Mouse (Mus musculus) gastrocnemius, postnatal 4 days (tissue): ENCODE measurements around the gene Ebna1bp2. TPM values are rescaled to one million over a fixed set of nuclear protein-coding genes. Genes with fewer than 3 reads are reported as not detected.
A peak's percentile ranks its signal among the peaks of the same experiment; 100 is the strongest.

Experiments
- DNase-seq, 2 experiments: peaks; one replicate each; pipeline ENCODE4 v3.0.0; 2021 to 2022; ENCODE audit warnings: low spot score in 2 of 2, mixed read lengths in 2 of 2
- long read RNA-seq, 2 experiments: library from polyadenylated mRNA; stranded (forward); transcript quantifications; one replicate each; pipeline ENCODE4 v2.0.0; 2021
- total RNA-seq, 2 experiments: library from RNA; stranded (reverse); gene quantifications; 2 replicates each; pipeline ENCODE4 v1.2.3; 2021

Gene Ebna1bp2
- 10 to 100 TPM; 55.1 to 56.9 TPM for total RNA-seq
- long read RNA-seq, experiment 1, transcript Ebna1bp2-201 (9 exons, 2,960 nt): major isoform, 44 of 51 reads
- long read RNA-seq, experiment 1, partial matches to known transcripts: 4 of 51 reads
- long read RNA-seq, experiment 1, other reads (novel, unspliced or antisense): 3 of 51 reads
- long read RNA-seq, experiment 2, transcript Ebna1bp2-201 (9 exons, 2,960 nt): major isoform, 45 of 61 reads
- long read RNA-seq, experiment 2, partial matches to known transcripts: 3 of 61 reads
- long read RNA-seq, experiment 2, other reads (novel, unspliced or antisense): 13 of 61 reads

DNA sequence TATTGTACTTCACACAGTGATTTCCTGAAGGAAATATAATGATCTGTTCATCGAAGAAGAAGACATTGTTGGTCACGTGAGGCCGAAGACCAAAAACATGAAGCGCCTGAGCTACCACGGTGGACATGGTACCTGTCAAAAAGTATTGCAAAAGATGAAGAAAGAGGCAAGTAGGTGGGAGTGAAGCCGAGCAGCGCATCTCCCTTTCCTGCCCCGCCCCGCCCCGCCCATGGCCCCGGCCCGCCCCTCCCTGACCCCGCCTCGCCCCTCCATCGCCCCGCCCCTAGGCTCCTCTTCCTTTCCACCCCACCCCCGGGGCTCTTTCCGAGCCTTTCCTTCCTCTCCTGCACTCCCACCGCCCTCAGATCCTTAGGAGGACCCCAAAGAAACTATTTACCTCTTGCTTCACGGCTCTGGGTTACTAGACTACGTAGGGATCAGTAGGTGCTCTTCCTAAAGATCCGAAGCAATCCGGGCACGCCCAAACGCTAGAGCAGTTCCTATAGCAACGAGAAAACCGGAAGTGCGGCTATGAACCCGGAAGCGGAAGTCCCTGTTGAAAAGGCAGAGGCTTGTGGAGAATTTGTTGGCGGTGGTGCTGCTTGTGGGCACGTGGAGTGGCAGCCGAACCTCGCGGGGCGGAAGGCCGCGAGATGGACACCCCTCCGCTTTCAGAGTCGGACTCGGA lies at the start of gene Ebna1bp2, which contains the start of gene Cfap57:
Gene Ebna1bp2 (plus strand): TSS at position 521 of the 688 bp plus-strand sequence.
Gene Cfap57 (minus strand): TSS at position 499 of the 688 bp plus-strand sequence.
- peak; percentile 70 to 89 for DNase-seq

- no peak for DNase-seq
Observed at GRCm38 (mm10) chr4:118571441-118571840, 49.2 kb upstream of the Ebna1bp2 start.

GRCm38 (mm10) chr4:118576097-118576496 lies 44.5 kb upstream of the Ebna1bp2 start:
- DNase-seq: peak; percentile 80 to 87

- peak in 1 of 2 experiments; percentile 50 for DNase-seq
Observed at GRCm38 (mm10) chr4:118579313-118579712, 41.3 kb upstream of the Ebna1bp2 start.

GRCm38 (mm10) chr4:118581508-118581907 lies 39.1 kb upstream of the Ebna1bp2 start:
- no peak for DNase-seq

DNA sequence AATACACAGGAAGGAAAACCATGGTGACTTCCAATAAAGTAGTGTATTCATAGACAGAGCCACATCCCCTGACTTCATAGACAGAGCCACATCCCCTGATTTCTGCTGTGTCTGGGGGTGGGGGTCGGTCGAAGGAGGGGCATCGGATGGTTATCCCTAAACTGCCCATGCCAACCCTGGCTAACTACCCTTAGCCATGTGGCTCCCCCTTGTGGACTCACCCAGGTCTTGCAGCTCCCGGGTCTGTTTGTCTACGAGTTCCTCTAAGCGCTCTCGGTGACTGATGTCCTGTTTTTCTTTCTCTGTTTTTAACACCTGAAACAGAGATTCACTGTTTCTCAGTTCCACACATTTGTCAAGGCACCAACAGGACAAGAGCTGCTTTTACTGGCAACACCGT lies 38.0 kb upstream of the Ebna1bp2 start:
- DNase-seq: no peak

DNA sequence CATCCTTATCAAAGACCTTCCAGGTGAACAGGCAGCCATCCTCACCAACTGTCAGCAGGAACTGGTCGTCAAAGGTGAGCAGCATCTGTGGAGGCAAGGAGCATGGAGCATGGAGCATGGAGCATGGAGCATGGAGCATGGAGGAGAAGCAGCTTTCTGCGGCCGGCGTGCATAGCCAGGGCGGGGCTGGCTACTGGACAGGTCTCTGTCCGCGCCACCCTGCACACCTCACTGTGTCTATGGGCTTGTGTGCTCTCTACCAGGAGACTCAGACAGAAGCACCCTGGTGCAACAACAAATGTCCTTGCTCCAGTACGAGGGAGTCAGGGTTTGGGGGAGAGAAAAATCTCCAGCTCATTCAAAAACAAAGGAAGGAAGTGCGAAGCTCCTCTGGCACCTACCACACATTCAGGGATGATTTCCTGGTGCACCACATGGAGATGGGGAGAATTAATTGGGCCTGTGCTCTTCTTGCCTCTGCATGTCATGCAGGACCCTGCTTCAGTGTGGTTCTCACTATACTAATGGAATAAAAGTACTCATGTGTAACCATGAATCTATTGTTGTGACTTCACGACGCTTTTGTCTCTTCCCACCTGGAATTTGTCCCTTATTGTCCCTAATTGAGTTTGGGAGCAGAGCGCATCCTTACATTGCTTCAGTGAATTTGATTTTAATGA lies 31.4 kb upstream of the Ebna1bp2 start:
- DNase-seq: no peak

DNA sequence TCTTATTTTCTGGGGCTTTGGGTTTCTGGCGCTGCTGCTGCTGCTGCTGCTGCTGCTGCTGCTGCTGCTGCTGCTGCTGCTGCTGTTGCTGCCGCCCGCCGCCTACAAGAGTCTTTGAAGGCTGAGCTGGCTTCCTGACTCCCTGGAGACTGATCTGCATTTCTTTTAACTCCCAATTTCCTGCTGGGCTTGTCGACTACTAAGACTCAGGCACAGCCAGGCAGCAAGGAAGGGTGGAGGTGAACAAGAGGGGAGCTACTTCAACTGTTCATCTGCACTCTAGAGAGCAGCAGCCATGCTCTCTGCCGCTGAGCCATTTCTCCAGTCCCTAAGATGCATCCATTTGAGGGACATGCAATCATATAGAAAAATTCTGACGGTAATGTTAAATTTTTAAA lies 30.9 kb upstream of the Ebna1bp2 start:
- DNase-seq: no peak

DNA sequence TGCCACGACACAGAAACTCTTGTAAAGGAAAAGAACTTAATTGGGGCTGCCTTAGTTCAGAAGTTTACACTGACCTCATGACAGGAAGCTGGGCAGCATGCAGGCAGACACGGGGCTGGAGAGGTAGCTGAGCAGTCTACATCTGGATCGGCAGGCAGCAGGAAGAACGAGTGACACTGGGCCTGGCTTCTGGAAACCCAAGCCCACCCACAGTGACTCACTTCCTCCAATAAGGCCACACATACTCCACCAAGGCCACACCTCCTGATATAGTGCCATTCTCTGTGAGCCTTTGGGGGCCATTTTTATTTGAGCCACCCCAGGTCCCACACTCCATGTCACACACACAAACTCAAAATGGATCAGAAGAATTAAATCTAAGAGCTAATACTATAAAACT lies 16.5 kb upstream of the Ebna1bp2 start:
- no peak for DNase-seq

DNA sequence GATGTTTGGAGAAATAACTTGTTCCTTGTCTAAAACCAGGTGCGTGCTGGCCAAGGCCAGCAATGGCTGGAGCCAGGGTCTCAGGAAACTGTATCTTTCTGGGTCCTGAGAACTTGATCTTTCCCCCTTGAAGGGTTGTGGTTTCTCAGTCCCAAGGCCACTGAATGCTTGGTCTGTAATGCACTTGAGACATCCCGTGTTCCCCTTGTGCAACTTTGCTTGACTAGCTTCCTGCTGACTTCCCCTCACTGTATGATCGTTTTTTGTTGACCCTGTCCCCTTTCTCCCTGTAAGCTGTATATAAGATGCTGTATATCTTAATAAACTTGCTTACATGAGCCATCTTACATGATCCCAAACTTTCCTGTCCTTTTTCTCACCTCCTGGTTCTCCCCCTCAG lies 10.8 kb upstream of the Ebna1bp2 start:
- no peak for DNase-seq

GRCm38 (mm10) chr4:118612619-118613018 lies 8.0 kb upstream of the Ebna1bp2 start:
- peak in 1 of 2 experiments; percentile 35 for DNase-seq

GRCm38 (mm10) chr4:118615412-118615811 lies 5.2 kb upstream of the Ebna1bp2 start:
- no peak for DNase-seq

- DNase-seq: no peak
Observed at GRCm38 (mm10) chr4:118620967-118621320, 345 bp downstream of the Ebna1bp2 start.

DNA sequence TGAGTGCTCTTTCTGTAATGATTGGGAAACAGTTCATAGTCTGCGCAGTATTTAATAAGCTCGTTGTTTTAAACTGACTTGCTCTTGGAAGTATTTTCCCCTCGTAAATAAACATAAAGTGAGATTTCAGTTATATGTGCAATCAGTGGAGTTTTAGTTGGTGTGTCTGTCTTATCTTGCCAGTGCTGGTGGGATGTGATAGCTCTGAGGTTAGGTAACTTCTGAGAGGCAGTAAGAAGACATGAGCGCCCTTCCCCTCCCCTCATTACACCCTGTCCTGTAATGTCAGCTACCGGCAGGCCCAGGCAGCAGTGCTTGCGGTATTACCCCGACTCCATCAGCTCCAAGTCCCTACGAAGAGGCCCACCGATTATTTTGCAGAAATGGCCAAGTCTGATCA lies 1.2 kb downstream of the Ebna1bp2 start:
- DNase-seq: no peak

GRCm38 (mm10) chr4:118630261-118630660 lies 9.7 kb downstream of the Ebna1bp2 start:
- no peak for DNase-seq

GRCm38 (mm10) chr4:118642346-118643190 lies 22.0 kb downstream of the Ebna1bp2 start:
- peak in 1 of 2 experiments; percentile 26 for DNase-seq

- DNase-seq: peak in 1 of 2 experiments; percentile 27
Observed at GRCm38 (mm10) chr4:118645234-118645633, 24.6 kb downstream of the Ebna1bp2 start.

DNA sequence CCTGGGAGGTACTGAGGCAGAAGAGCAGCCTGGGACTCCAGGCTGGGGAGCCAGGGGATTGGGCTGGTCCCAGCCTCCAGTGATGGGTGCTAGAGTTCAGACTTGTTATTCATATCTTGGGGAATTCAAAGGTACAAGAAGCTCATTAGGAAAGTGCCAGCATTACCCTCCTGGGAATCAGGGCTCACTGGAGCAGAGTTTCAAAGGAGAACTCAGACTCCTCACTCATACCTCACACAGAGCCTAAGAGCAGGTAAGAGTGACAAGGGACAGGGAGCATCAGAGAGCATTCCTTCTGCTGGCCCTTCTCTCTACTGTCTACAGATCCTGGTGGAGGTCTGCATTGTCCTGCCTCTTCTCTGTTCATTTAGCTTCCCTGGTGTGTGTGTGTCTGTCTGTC lies 38.1 kb downstream of the Ebna1bp2 start, which contains the start of gene Olfr62:
Gene Olfr62 (plus strand): TSS at position 301 of the 400 bp plus-strand sequence.
- DNase-seq: no peak
